Mouse (Mus musculus) lung, postnatal 10 days (tissue): ENCODE data around the gene Sema4b.
A peak's percentile ranks its signal among the peaks of the same experiment; 100 is the strongest.

Source experiments
- DNase-seq: peaks from one replicate; pipeline ENCODE4 v3.0.0; 2021

The Sema4b gene

DNA sequence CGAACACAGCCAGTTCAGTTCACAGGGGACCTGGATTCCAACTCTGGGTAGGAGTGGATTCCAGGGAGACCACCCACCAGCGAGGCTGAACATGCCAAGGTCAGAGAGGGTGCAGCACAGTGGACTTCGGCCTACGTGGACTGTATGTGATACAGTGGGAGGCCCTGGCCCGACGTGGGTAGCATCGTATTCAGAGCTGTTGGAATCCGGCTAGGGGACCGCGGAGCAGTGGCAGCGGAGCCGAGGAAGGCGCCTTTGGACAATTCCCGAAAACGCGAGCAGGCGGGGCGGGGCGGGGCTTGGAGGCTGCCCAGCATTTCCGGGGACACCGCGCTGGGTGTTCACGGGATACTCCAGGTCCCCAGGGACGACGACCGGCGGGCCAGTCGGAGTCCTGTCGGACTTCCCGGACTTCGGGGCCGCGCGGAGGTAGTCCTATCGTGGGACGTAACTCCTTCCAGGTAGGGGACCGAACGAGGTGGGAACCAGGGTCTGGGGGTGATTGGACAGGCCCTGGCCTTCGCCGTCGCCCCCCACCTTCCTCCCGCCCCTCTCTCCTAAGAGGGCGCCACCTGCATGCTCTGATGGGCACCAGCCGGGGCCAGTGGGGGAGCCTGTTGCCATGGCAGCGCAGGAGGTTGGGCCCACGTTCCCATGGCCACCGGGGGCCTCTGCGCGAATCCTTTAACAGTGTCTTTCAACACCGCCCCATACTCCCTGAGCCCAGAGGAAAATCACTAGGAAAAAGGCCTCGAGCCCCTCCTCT lies at the start of gene Sema4b:
Gene Sema4b, plus strand, starts transcription at position 311 of the 766 bp plus-strand sequence.
- DNase-seq: peak; percentile 92

DNA sequence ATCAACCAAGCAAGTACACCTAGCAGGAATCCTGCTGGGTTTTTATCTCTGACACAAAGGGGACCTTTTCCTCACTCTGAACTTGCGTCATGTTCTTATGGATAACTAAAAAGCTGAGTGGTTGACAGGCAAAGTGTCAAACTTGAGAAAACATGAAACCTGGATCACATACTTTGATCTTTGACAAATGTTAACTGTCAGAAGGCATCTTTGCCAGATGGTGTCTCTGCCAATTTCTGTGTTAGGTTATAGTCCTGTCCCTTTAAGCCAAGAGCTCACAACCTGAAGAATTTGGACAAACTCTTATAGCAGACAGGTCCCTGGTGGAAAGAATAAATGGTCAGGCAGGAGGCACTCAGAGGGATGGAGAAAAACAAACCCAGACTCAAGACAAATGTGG lies 48.3 kb upstream of the Sema4b start:
- no peak for DNase-seq

DNA sequence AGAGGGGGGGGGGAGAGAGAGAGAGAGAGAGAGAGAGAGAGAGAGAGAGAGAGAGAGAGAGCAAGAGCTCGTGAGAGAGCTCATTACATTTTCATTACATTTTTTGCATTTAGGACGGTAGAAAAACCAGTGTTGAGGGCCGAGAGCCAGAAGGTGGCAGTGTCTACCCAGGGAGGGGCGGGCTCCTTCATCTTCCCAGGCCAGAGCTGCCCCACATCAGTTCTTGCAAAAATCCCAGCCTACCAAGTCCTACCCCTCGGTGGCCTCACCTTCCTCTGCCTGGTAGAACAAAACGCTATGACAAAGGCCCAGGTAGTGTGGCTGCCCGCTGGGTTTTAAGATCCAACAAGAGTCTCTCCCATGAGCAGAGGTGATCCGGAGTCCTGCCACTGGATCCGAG lies 45.8 kb upstream of the Sema4b start:
- DNase-seq: peak; percentile 88

DNA sequence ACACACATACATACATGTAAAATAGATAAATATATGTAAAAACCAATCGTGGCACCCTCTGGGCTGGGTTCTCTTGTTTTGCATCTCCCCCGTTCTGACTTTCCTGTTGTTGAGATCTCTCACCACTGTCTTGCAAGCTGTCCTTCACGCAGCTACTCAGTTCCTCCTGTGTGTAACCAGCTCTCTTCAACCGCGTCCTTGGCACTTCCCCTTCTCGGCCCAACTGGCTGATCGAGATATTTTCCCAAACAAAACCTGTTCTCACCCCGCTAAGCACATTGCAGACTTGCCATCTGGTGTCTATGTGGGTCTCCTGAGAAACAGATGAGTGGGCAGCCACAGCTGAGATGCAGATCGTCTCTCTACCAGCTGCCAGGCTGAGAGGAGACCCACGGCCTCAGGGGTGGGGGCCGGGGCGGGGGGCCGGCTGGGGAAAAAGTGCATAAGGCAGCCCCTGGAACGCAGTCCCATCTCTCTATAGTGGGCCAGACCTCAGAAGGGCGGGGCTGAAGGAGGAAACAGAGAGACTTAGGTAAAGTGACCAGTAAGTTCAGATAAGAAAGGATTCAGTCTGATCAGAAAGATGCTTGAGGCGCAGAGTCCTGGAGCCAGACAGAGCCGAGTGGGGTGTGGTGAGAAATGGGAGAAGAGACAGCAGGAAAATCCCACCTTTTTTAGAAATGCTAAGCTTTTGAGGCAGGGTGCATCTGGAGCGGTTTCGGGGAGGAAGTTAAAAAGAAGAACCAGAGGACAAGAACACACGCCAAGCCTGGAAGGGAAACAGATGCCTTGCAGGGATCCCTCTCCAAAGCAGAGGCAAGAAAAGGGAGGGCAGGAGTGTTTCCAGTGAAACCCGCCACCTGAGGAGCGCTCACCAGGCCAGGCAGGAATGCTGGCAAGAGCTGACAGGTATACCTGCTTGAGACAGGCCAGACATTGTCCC lies 43.0 kb upstream of the Sema4b start:
- DNase-seq: peak; percentile 43

DNA sequence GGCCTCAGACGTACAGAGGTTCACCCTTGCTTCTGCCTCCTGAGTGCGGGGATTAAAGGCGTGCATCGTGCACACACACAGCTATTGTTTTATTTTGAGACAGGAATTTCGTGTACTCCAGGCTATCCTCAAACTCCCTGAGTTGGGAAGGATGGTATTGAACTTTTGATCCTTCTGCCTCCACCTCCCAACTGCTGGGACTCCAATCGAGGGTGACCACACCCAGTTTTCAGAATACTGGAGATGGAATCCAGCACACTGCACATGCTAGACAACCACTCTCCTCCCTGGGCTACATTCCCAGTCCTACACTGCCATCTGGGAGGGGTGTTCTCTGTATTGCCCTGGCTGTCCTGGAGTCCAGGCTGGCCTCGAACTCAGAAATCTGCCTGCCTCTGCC lies 41.9 kb upstream of the Sema4b start:
- DNase-seq: no peak

DNA sequence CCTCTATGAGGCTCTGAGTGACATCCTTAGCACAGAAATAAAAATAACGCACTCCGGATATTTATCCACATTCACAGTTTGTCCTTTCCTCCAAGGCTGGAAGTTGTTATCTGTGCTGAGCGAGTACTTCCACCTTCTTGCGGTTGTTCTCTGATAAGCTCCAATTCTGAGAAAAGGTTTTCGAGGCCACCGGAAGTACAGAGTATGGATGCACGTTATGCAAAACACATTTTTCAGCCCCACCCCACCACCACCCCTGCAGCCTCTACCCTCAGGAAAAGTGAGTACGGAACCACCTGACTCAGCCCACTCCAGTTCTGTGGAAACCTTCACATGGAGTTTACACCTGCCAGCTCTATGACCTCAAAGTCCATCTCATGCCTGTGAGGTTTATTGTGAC lies 40.6 kb upstream of the Sema4b start:
- DNase-seq: no peak

DNA sequence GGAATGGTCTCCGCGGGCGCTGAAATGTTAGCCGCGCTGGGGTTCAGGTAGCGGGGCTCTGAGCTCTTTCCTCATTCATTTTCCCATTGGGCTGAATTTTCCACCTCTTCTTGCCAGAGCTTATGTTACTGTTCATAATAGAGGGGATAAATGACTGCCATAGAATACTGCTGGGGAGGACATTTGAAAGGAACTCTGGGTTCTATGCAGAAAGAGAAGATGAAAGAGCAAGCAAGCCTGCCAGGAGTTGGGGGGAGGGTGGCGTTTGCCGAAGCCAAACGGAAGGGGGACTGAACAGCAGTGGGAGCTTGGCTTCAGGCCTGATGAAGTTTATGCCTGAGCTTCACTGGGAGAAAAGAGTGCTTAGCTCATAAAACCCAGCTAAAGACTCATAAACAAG lies 37.3 kb upstream of the Sema4b start:
- peak; percentile 82 for DNase-seq

DNA sequence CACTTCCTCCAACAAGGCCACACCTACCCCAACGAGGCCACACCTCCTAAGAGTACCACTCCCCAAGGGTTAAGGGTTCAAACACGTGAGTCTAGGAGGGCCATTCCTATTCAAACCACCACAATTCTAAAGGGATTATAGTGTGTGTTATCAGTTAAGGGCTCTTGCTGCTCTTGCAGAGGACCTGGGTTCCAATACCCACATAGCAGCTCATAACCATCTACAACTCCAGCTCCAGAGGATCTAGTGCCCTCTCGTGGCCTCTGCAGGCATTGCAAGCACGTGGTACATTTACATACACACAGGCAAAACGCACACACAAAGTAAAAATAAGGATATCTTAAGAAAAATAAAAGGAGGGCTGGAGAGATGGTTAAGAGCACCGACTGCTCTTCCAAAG lies 34.5 kb upstream of the Sema4b start:
- DNase-seq: no peak

DNA sequence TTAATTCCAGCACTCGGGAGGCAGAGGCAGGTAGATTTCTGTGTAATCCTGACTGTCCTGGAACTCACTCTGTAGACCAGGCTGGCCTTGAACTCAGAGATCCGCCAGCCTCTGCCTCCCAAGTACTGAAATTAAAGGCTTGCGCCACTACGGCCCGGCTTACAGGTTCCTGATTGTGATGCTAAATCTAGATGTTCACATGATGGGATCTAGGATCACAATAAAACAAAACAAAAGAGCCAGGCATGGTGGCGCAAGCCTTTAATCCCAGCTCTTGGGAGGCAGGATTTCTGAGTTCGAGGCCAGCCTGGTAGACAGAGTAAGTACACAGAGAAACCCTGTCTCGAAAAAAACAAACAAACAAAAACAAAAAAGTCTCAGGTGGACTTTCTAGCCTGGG lies 33.9 kb upstream of the Sema4b start:
- no peak for DNase-seq

DNA sequence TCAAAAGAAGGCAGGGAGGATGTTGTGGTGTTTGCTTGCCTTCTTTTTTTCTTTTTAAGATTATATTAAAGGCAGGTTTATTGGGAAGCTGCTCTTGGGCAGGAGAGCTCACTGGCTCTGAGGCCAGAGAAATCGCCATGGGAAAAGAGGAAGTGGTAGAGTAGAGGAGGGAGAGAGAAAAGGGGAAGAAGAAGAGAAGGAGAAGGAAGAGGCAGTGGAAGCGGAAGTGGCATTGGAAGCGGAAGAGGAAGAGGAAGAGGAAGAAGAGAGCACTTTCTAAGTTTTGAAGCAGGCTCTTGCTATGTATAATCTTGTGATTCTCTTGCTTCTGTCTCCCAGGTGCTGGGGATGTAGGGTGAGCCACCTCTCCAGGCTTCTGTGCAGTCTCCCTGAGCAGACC lies 32.0 kb upstream of the Sema4b start:
- DNase-seq: no peak

DNA sequence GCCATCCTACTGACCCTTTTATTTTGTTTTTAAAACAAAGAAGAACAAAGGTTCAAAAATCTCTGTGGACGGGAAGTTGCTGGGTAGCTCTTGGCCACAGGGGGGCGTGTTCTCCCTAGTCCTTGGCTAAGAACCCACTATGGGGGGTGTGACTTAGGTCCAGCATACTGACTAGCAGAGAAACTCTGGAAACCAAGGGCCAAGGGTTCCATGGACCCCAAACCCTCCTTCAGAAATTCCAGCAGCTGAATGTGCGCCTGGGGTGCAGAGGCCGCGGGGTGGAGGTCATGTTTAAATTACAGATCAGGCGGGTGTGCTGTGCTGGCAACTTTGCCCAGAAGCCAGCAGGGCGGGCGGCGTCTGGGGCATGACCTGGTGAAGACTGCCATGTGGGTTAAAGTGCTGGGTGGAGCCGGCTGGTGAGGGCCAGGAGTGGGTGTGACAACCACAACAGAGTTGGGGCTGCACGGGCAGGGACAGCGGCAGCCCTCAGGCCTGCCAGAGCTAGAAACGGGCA lies 29.9 kb upstream of the Sema4b start:
- DNase-seq: peak; percentile 79

DNA sequence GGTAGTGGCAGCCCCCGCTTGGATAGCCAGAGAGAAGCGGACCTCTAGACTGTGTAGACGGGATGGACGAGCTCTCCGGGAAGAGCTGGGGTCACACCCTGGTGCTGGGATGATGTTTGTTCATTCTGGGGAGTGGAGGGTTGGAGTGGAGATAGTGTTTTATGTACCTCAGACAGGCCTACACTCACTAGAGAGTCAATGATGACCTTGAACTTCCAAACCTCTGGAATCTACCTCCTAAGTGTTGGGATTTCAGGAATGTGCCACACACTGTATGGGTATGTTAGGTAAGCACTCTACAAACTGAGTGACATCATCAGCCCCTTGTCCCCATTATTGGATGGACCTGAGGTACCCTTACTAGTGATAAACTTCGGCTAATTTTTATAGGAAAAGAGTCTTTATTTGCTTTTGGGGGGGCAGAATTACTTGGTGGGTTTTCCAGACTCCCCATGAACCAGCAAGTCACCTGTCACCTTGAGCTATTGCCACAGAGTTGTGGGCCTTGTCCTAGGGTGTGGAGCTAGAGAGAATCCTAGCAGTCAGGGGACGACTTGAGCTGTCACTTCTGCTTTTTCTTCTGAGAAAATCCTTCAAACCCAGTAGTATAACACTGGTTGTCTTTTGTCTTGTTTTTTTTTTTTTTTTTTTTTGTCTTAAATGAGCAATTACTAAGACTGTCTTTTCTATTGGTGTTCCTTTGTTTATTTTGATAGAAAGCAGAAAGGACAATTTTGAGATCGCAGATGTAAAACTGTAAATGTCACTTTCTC lies 28.0 kb upstream of the Sema4b start:
- DNase-seq: no peak

DNA sequence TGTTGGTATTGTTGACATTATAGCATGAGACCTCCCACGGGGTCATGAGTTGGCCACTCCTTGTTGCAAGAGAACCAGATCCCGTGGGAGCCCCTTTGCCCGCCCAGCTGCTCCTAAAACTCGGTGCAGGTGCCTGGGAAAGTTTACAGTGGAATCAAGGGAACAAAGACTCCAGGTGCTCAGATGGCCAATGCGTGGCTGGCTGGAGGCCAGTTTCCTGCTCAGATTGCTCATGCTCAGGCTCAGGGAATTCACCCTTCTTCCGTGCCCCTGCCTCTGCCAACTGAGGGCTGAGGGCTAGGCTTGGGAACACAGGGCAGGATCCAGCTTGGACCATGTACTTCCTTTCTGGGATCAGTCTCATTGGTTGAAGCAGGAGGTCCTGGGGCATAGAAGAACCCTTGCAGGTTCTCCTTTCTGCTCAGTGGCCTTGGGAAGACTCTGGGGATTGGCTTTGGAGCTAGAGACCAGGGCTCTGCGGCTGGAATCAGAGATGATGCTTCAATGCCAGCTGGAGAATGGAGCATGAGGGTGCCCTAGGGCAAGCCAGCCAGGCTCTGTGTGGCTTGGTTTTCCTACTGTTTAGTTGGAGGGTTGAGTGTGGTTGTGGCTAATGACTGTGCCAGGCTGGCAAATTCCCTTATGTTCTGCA lies 26.2 kb upstream of the Sema4b start:
- DNase-seq: peak; percentile 44

DNA sequence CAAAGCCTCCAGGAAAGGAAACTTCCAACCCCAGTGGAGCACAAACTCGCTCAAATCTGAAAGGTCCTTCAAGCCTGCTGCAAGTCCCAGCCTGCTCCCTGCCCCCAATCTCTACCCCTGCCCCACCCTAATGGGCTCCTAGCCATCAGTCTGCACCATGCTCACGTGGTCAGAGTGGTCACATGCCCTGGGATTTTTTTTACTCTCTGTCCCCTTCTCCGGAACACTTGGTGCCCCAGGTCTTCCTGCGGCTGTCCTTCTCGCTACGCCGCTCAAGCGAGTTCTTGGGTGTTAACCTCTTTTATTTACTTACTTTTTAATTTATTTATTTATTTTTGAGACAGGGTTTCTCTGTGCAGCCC lies 25.7 kb upstream of the Sema4b start:
- DNase-seq: peak; percentile 89

DNA sequence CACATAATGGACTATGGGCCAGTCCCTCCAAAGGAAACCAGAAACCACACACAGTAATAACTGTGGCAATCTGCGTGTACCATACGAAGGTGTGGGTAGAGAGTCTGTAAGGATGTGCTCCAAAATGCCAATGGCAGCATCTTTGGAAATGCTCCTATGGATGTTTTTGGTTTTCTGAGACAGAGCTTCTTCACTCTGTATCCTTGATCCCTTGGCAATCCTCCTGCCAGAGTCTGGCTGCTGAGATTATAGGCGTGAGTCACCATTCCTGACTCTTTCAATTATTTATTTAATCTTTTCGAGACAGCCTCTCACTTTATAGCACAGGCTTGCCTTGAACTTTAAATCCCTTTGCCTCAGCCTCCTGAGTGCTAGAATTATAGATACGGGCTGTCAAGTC lies 21.2 kb upstream of the Sema4b start:
- DNase-seq: peak; percentile 22

DNA sequence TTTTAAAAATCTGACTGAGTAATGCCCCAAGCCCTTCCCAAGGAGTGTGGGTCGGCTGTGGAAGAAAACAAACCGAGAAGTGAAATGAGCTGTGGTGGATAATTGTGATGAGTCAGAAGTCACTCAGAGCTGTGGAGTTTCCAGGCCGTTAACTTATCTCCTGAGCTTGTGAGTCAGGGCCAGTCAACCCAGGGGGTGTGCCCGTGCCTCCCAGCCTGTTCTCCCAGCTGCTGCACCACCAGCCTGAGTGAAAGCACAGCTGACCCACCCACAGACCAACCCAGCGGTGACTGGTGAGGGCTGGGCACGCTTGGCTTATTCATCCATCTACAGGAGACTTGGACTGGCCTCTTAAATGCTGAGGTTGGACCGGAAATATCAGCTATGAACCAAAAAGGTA lies 19.9 kb upstream of the Sema4b start:
- no peak for DNase-seq

DNA sequence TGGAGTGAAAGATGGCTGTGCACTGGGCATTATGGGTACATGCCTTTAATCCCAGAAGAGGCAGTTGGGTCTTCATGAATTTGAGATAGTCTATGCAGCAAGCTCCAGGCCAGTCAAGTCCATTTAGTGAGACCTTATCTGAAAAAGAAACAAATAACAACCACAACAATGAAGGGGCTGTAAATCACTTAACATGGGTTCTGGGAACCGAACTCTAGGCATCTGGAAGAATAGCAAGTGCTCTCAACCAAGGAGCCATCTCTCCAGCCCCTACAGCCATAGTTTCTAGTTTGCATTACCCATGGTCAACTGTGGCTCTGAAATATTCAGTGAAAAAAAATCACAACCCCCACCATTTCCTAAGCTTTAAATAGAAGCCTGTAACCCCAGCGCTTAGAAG lies 16.8 kb upstream of the Sema4b start:
- DNase-seq: no peak

DNA sequence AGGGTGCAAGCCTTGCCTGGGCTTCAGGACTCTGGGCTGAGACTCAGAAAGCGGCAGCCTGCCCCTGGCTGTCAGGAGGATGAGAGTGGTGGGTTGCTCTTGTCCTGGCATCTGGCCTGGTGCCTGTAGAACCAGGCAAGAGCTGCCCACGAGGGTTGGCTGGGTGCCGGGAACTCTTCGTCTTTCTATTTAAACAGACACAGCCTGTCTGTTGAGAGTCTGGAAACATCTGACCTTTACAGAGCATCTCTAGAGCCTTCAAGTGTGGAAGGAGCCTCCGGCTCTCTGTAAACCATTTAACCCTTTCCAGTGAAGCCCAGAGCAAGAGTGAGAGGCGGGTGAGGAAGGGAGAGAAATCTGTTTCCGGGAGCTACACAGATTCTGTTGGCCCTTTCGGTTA lies 15.3 kb upstream of the Sema4b start:
- DNase-seq: peak; percentile 75

DNA sequence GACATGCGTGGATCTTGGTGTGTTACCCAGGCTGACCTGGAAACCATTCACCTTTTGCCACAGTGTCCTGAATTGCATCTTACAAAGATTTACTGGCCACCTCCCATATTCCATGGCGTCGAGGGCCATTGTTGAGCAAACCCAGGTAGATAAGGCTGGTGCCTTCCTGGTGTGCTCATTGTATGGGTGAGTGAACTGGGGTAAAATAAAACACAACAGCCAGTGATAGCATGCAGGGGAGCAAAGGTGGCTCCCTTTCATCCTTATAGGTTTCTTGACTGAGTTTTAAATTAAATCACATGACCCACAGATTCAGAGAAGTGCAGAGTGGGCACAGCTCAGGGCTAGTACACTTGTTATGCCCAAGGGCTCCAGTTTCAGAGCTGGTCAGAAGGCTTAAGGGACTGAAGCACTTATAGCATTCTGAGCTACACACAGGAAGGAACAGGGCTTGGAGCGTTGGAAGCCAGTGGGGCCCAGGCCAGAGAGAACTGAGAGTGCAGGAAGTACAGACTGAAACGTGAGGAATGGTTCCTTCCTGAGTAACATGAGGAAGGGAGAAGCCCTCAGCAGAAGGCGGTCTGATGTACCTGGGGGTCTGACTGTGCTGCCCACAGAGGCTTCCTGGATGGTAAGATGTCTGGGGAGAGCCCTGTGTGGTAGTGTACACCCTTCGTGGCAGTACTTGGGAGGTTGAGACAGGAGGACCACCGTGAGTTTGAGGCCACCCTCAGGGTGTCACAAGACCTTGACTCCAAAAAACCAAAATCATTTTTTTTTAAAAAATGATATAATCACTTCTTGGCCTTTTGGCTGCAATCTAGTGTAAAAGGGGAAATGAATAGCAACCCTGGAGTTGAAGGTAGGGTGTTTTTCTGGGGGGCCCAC lies 14.3 kb upstream of the Sema4b start:
- no peak for DNase-seq

DNA sequence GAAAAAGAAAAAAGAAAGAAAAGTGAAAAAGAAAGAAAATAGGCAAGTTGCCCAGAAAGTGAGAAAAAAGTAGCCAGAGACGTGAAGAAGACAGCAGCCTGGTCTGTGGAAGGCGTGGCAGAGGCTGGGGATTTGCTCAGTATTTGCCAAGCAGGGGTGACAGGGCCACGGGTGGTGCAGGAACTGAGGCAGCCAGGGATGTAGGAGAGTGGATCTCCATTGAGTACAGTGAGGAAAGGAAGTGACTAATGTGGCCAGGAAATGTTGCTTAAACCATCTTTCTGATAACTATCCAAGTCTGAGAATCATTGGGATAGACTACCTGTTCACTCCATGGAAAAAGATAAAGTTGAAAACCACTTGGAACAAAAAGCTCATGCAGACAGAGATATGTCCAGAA lies 10.5 kb upstream of the Sema4b start:
- DNase-seq: no peak

DNA sequence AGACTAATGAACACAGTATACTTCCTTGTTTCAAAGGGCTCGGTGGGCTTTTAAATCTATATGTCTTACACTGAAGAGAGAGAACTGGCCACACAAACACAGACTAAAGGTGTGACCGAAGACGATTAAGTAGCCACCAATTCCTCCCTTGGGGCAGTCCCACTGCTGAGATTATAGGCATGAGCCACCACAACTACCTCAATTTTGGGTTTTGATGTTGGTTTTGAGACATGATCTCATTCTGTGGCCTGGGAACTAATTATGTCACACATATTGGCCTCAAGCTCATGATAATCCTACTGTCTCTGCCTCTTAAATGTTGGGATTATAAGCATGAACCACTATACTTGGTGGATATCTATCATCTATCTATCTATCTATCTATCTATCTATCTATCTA lies 9.2 kb upstream of the Sema4b start:
- no peak for DNase-seq
